Mouse (Mus musculus) midbrain, postnatal 0 days (tissue): ENCODE measurements at regions not wholly inside any gene's neighbourhood (a gene's known extent, or its start where the extent isn't known, plus 50 kb on each side); places are given as distances from the start of the nearest gene placed in this dataset.
A peak's percentile ranks its signal among the peaks of the same experiment; 100 is the strongest.

Experiments
- ATAC-seq: fragments of 200-750 bp; cut with Nextera tagmentation; 2 replicates; pipeline ENCODE4 v1.8.0; 2017; ENCODE audit warnings: moderate number of reproducible peaks, mild to moderate bottlenecking, moderate TSS enrichment, moderate library complexity; ENCODE audit not compliant: low FRiP score
- DNase-seq: peaks from one replicate; pipeline ENCODE4 v3.0.0-alpha.2; 2015; ENCODE audit warnings: low spot score
- H3K27ac ChIP-seq: fragments of 300-500 bp; sonication (generic); 2 replicates; pipeline ENCODE4 v1.5.1; 2014; ENCODE audit warnings: low read depth, mild to moderate bottlenecking, low read length, mixed read lengths
- H3K27me3 ChIP-seq: fragments of 300-500 bp; sonication (generic); 2 replicates; pipeline ENCODE4 v1.6.1; 2014; ENCODE audit warnings: low read length, control low read depth, mixed read lengths; ENCODE audit not compliant: insufficient read depth
- H3K36me3 ChIP-seq: fragments of 300-500 bp; sonication (generic); 2 replicates; pipeline ENCODE4 v1.6.1; 2014; ENCODE audit warnings: low read length, control low read depth, mixed read lengths; ENCODE audit not compliant: insufficient read depth
- H3K4me1 ChIP-seq: fragments of 300-500 bp; sonication (generic); 2 replicates; pipeline ENCODE4 v1.6.1; 2014; ENCODE audit warnings: mild to moderate bottlenecking, control low read depth, antibody characterized with exemption, low read length, mixed read lengths; ENCODE audit not compliant: insufficient read depth
- H3K4me2 ChIP-seq: fragments of 300-500 bp; sonication (generic); 2 replicates; pipeline ENCODE4 v1.6.1; 2014; ENCODE audit warnings: low read depth, mild to moderate bottlenecking, low read length, mixed read lengths; ENCODE audit not compliant: poor library complexity, severe bottlenecking
- H3K4me3 ChIP-seq: fragments of 300-500 bp; sonication (generic); 2 replicates; pipeline ENCODE4 v1.5.1; 2014; ENCODE audit warnings: low read depth, mild to moderate bottlenecking, low read length, moderate library complexity
- H3K9ac ChIP-seq: fragments of 300-500 bp; sonication (generic); replicated peaks from 2 replicates; pipeline ENCODE4 v1.6.1; 2014; ENCODE audit warnings: mild to moderate bottlenecking, low read length, moderate library complexity, mixed read lengths; ENCODE audit not compliant: poor library complexity, severe bottlenecking
- H3K9me3 ChIP-seq: fragments of 300-500 bp; sonication (generic); 2 replicates; pipeline ENCODE4 v1.6.1; 2016; ENCODE audit warnings: low read length, control low read depth
- CTCF ChIP-seq: IDR thresholded peaks from 2 replicates; pipeline ENCODE4 v1.5.1; 2016; ENCODE audit warnings: antibody characterized with exemption, mild to moderate bottlenecking
- WGBS: fragments of 180-500 bp; shearing (Covaris S2); extraction: QIAGEN DNeasy Blood & Tissue Kit; methylation state at CpG from one replicate; pipeline ENCODE4 v1.1.7; 2014; 5-methylcytosine and 5-hydroxymethylcytosine counted together

- Histone ChIP-seq H3K9me3 (no peaks in the 10 kb centered on the region), H3K27ac (no peak overlapping the region), H3K27me3 (no peaks in the 10 kb centered on the region), H3K9ac (no peak overlapping the region), H3K4me2 (no peak overlapping the region), H3K4me1 (no peaks in the 10 kb centered on the region), H3K36me3 (no peaks in the 10 kb centered on the region), H3K4me3 (no peak overlapping the region)
- TF ChIP-seq CTCF = peak; percentile 26
- ATAC-seq = no peak
- no peak for DNase-seq
These were observed 235.0 kb upstream of the Gm10192 start for GRCm38 (mm10) chr4:97417943-97418342.

- Histone ChIP-seq H3K9me3 (no peaks in the 10 kb centered on the region), H3K27me3 (no peaks in the 10 kb centered on the region), H3K4me1 (no peaks in the 10 kb centered on the region), H3K4me3 (no peak overlapping the region), H3K27ac (no peak overlapping the region), H3K9ac (no peak overlapping the region), H3K4me2 (no peak overlapping the region), H3K36me3 (no peaks in the 10 kb centered on the region)
- DNase-seq = peak; percentile 4
- 0 out of 2 replicates have a peak, but pooled peaks have one; percentile 44 for ATAC-seq
- no peak for TF ChIP-seq CTCF
- 26% methylated on average over 7 of the region's 7 CpGs for WGBS
These were observed 225.8 kb upstream of the Gm10192 start for GRCm38 (mm10) chr4:97408633-97409296.

GRCm38 (mm10) chr4:97394697-97395280, 211.8 kb upstream of the Gm10192 start:
- H3K9ac ChIP-seq = no peak overlapping the region
- no peak overlapping the region for H3K4me3 ChIP-seq
- no peak overlapping the region for H3K4me2 ChIP-seq
- ATAC-seq (no peak), DNase-seq (no peak)
- no peaks in the 10 kb centered on the region for H3K27me3 ChIP-seq
- no peak for TF ChIP-seq CTCF
- H3K9me3 ChIP-seq = no peaks in the 10 kb centered on the region
- no peaks in the 10 kb centered on the region for H3K4me1 ChIP-seq
- 85% methylated on average over 3 of the region's 3 CpGs for WGBS
- H3K27ac ChIP-seq = no peak overlapping the region
- H3K36me3 ChIP-seq = no peaks in the 10 kb centered on the region

GRCm38 (mm10) chr4:97381084-97381483, 198.1 kb upstream of the Gm10192 start:
- ATAC-seq (no peak), DNase-seq (peak; percentile 5)
- Histone ChIP-seq H3K27ac (no peak overlapping the region), H3K9ac (no peak overlapping the region), H3K36me3 (no peaks in the 10 kb centered on the region), H3K4me1 (no peaks in the 10 kb centered on the region), H3K4me3 (no peak overlapping the region), H3K4me2 (no peak overlapping the region), H3K9me3 (no peaks in the 10 kb centered on the region), H3K27me3 (no peaks in the 10 kb centered on the region)
- no peak for TF ChIP-seq CTCF
- WGBS = 70% methylated on average over 3 of the region's 3 CpGs

- Histone ChIP-seq H3K4me1 (no peaks in the 10 kb centered on the region), H3K4me2 (no peak overlapping the region), H3K27me3 (no peaks in the 10 kb centered on the region), H3K9me3 (no peaks in the 10 kb centered on the region), H3K4me3 (no peak overlapping the region), H3K36me3 (no peaks in the 10 kb centered on the region), H3K9ac (no peak overlapping the region), H3K27ac (no peak overlapping the region)
- no peak for TF ChIP-seq CTCF
- peak; percentile 34 for DNase-seq
- WGBS = 20% methylated on average over 8 of the region's 8 CpGs
- ATAC-seq = no peak
These were observed 194.9 kb upstream of the Gm10192 start for GRCm38 (mm10) chr4:97377593-97378542.

GRCm38 (mm10) chr4:97360473-97360872, 177.5 kb upstream of the Gm10192 start:
- no peak for DNase-seq
- 88% methylated on average over 2 of the region's 2 CpGs for WGBS
- Histone ChIP-seq H3K9me3 (no peaks in the 10 kb centered on the region), H3K27me3 (no peaks in the 10 kb centered on the region), H3K27ac (no peak overlapping the region), H3K4me1 (no peaks in the 10 kb centered on the region), H3K9ac (no peak overlapping the region), H3K4me3 (no peak overlapping the region), H3K4me2 (no peak overlapping the region), H3K36me3 (no peaks in the 10 kb centered on the region)
- no peak for TF ChIP-seq CTCF
- no peak for ATAC-seq
